Mouse (Mus musculus) adrenal gland, postnatal 36 days (tissue): Measurements from ENCODE around the gene Corin. TPM values are rescaled to one million over a fixed set of nuclear protein-coding genes. Genes with fewer than 3 reads are reported as not detected.

Experiments
- DNase-seq, 2 experiments: peaks; one replicate each; pipeline ENCODE4 v3.0.0; 2021; ENCODE audit warnings: mixed read lengths in 1 of 2
- long read RNA-seq, 2 experiments: library from polyadenylated mRNA; stranded (forward); transcript quantifications; one replicate each; pipeline ENCODE4 v2.0.0; 2021; ENCODE audit warnings: borderline sequencing depth in 2 of 2
- total RNA-seq, 2 experiments: library from RNA; stranded (reverse); gene quantifications; 2 replicates each; pipeline ENCODE4 v1.2.3; 2021

Corin gene
- under 1 TPM in 1 of 2 experiments, not detected in 1; 0.13 TPM for total RNA-seq
- long read RNA-seq, experiment 1: 0 reads
- long read RNA-seq, experiment 2: 0 reads

- DNase-seq: peak in 1 of 2 experiments; percentile 3
Measured at GRCm38 (mm10) chr5:72503531-72504523, at the start of gene Corin. Corin (minus strand) TSS chr5:72504473.

GRCm38 (mm10) chr5:72551209-72551608 lies 46.9 kb upstream of the Corin start:
- no peak for DNase-seq

- peak; percentile 65 to 67 for DNase-seq
Measured at GRCm38 (mm10) chr5:72528896-72529295, 24.6 kb upstream of the Corin start.

GRCm38 (mm10) chr5:72513808-72514207 lies 9.5 kb upstream of the Corin start:
- DNase-seq: no peak

- DNase-seq: peak in 1 of 2 experiments; percentile 10
Measured at GRCm38 (mm10) chr5:72505740-72506139, 1.5 kb upstream of the Corin start.

- DNase-seq: no peak
Measured at GRCm38 (mm10) chr5:72502778-72503177, 1.5 kb downstream of the Corin start.

- no peak for DNase-seq
Measured at GRCm38 (mm10) chr5:72501763-72502162, 2.5 kb downstream of the Corin start.

- DNase-seq: peak in 1 of 2 experiments; percentile 19
Measured at GRCm38 (mm10) chr5:72498271-72498670, 6.0 kb downstream of the Corin start.

- no peak for DNase-seq
Measured at GRCm38 (mm10) chr5:72496756-72497155, 7.5 kb downstream of the Corin start.

- no peak for DNase-seq
Measured at GRCm38 (mm10) chr5:72493906-72494305, 10.4 kb downstream of the Corin start.

- DNase-seq: no peak
Measured at GRCm38 (mm10) chr5:72491232-72491631, 13.0 kb downstream of the Corin start.

- no peak for DNase-seq
Measured at GRCm38 (mm10) chr5:72480456-72480855, 23.8 kb downstream of the Corin start.

- no peak for DNase-seq
Measured at GRCm38 (mm10) chr5:72472317-72473009, 31.8 kb downstream of the Corin start.

- no peak for DNase-seq
Measured at GRCm38 (mm10) chr5:72471746-72472145, 32.5 kb downstream of the Corin start.

- no peak for DNase-seq
Measured at GRCm38 (mm10) chr5:72464932-72465331, 39.3 kb downstream of the Corin start.

GRCm38 (mm10) chr5:72459374-72460112 lies 44.7 kb downstream of the Corin start:
- no peak for DNase-seq

- no peak for DNase-seq
Measured at GRCm38 (mm10) chr5:72453690-72454089, 50.6 kb downstream of the Corin start.

- no peak for DNase-seq
Measured at GRCm38 (mm10) chr5:72453176-72453575, 51.1 kb downstream of the Corin start.

GRCm38 (mm10) chr5:72452750-72453149 lies 51.5 kb downstream of the Corin start:
- DNase-seq: no peak

- DNase-seq: no peak
Measured at GRCm38 (mm10) chr5:72448846-72449245, 55.4 kb downstream of the Corin start.

- no peak for DNase-seq
Measured at GRCm38 (mm10) chr5:72446104-72446503, 58.2 kb downstream of the Corin start.

- DNase-seq: no peak
Measured at GRCm38 (mm10) chr5:72443946-72444345, 60.3 kb downstream of the Corin start.
